Mouse (Mus musculus): Measurements from ENCODE around the gene Fmnl2.

GRCm38 (mm10) chr2:52990874-52991687, 133.4 kb downstream of the Fmnl2 start:
- TF ChIP-seq CTCF (IDR thresholded peaks at IDR 0.05; ENCODE audit: extremely low read depth, insufficient read length, insufficient replicate concordance, low read depth, low read length) (no peak), POLR2A (IDR thresholded peaks at IDR 0.05; ENCODE audit: low read depth, low read length) (no peak)
